Mouse (Mus musculus) retina, postnatal 1 day (tissue): ENCODE data around the gene Orc2.

ENCODE experiments used
- DNase-seq: peaks from one replicate; pipeline ENCODE4 v3.0.0-alpha.2; 2012

Gene Orc2

GRCm38 (mm10) chr1:58423371-58424248 is 81.3 kb downstream of the Orc2 start, which contains the start of gene Clk1:
Gene Clk1, minus strand, starts transcription at chr1:58424066.
- peak; percentile 95 for DNase-seq

GRCm38 (mm10) chr1:58422879-58423278 is 82.0 kb downstream of the Orc2 start:
- DNase-seq, result peak; percentile 80

- DNase-seq, result no peak
Observed at GRCm38 (mm10) chr1:58420961-58421360, 83.9 kb downstream of the Orc2 start.

GRCm38 (mm10) chr1:58420032-58420431 is 84.9 kb downstream of the Orc2 start:
- DNase-seq, result no peak

- no peak for DNase-seq
Observed at GRCm38 (mm10) chr1:58416048-58416447, 88.9 kb downstream of the Orc2 start.

- no peak for DNase-seq
Observed at GRCm38 (mm10) chr1:58415442-58415841, 89.5 kb downstream of the Orc2 start.
